Mouse (Mus musculus) CH12.LX (cell line): Measurements from ENCODE around the gene Ptprg. TPM values are rescaled to one million over a fixed set of nuclear protein-coding genes. Genes with fewer than 3 reads are reported as not detected.

ENCODE experiments used
- DNase-seq: peaks from one replicate; pipeline ENCODE4 v3.0.0-alpha.2; 2013; ENCODE audit errors: extremely low read depth
- H3K27ac ChIP-seq: 2 replicates; pipeline ENCODE4 v1.5.1; 2012; ENCODE audit warnings: low read depth, mild to moderate bottlenecking, control low read depth, moderate library complexity; ENCODE audit not compliant: insufficient read depth
- H3K27me3 ChIP-seq: replicated peaks from 2 replicates; pipeline ENCODE3; 2012; ENCODE audit warnings: inconsistent platforms
- H3K36me3 ChIP-seq, 2 experiments: replicated peaks in 1 of 2; 2 replicates each; pipeline versions ENCODE3 to v1.6.1; 2012; ENCODE audit warnings: inconsistent platforms in 1 of 2, low read length in 1 of 2, mild to moderate bottlenecking in 1 of 2, mixed read lengths in 1 of 2, moderate library complexity in 1 of 2; ENCODE audit not compliant: control insufficient read depth in 1 of 2, insufficient read depth in 1 of 2
- H3K4me1 ChIP-seq, 2 experiments: 2 replicates each; pipeline ENCODE4 v1.6.1; 2012; ENCODE audit warnings: inconsistent platforms in 1 of 2, moderate library complexity in 1 of 2; ENCODE audit not compliant: insufficient read depth in 2 of 2, control insufficient read depth in 1 of 2
- H3K4me2 ChIP-seq: 2 replicates; pipeline ENCODE4 v1.6.1; 2012; ENCODE audit warnings: low read depth, mild to moderate bottlenecking, control low read depth; ENCODE audit not compliant: poor library complexity, insufficient read depth, severe bottlenecking
- H3K4me3 ChIP-seq, 3 experiments: fragments of 150-350 bp in 1 of 3; sonication (generic) in 1 of 3; replicated peaks in 1 of 3; 2 replicates each; pipeline versions ENCODE3 to v1.5.1; 2011 to 2012; ENCODE audit warnings: low read depth in 2 of 3, low read length in 2 of 3, mild to moderate bottlenecking in 2 of 3, moderate library complexity in 2 of 3, control low read depth in 1 of 3, improper control_type of control experiment in 1 of 3, inconsistent platforms in 1 of 3, mixed read lengths in 1 of 3; ENCODE audit not compliant: poor library complexity in 1 of 3
- H3K79me2 ChIP-seq: replicated peaks from 2 replicates; pipeline ENCODE4 v1.6.1; 2012; ENCODE audit warnings: mild to moderate bottlenecking, moderate library complexity; ENCODE audit not compliant: control insufficient read depth, poor library complexity, insufficient read depth, severe bottlenecking; ENCODE audit errors: extremely low read depth
- H3K9ac ChIP-seq: 2 replicates; pipeline ENCODE4 v1.6.1; 2012; ENCODE audit warnings: low read depth, mild to moderate bottlenecking, control low read depth, moderate library complexity; ENCODE audit not compliant: insufficient read depth
- H3K9me3 ChIP-seq: replicated peaks from 2 replicates; pipeline ENCODE3; 2012; ENCODE audit warnings: low read length, inconsistent platforms, mixed read lengths
- BHLHE40 ChIP-seq: IDR thresholded peaks from 2 replicates; pipeline ENCODE4 v1.6.1; 2011; ENCODE audit warnings: mild to moderate bottlenecking, low read depth, low read length, improper control_type of control experiment
- ELF1 ChIP-seq: IDR thresholded peaks from 2 replicates; pipeline ENCODE4 v1.6.1; 2014; ENCODE audit warnings: low read depth, mild to moderate bottlenecking, inconsistent platforms, low read length, improper control_type of control experiment
- EP300 ChIP-seq: IDR thresholded peaks from 2 replicates; pipeline ENCODE4 v1.6.1; 2011; ENCODE audit warnings: low read length, improper control_type of control experiment
- ETS1 ChIP-seq: conservative IDR thresholded peaks from 2 replicates; pipeline ENCODE4 v1.6.1; 2012; ENCODE audit warnings: low read depth, mild to moderate bottlenecking, inconsistent platforms, low read length, improper control_type of control experiment, moderate library complexity
- IRF4 ChIP-seq: IDR thresholded peaks from 2 replicates; pipeline ENCODE4 v1.6.1; 2014; ENCODE audit warnings: low read depth, mild to moderate bottlenecking, inconsistent platforms, low read length, improper control_type of control experiment
- JUND ChIP-seq: conservative IDR thresholded peaks from 2 replicates; pipeline ENCODE4 v1.6.1; 2011; ENCODE audit warnings: low read depth, low read length, improper control_type of control experiment
- KAT2A ChIP-seq: IDR thresholded peaks from 2 replicates; pipeline ENCODE4 v1.6.1; 2012; ENCODE audit warnings: low read length, improper control_type of control experiment, inconsistent platforms; ENCODE audit not compliant: insufficient replicate concordance
- MYC ChIP-seq: IDR thresholded peaks from 2 replicates; pipeline ENCODE4 v1.6.1; 2011; ENCODE audit warnings: low read depth, mild to moderate bottlenecking, improper control_type of control experiment, low read length
- PAX5 ChIP-seq: IDR thresholded peaks from 2 replicates; pipeline ENCODE4 v1.6.1; 2012; ENCODE audit warnings: low read length, inconsistent platforms, mixed read lengths
- RCOR1 ChIP-seq: conservative IDR thresholded peaks from 2 replicates; pipeline ENCODE4 v1.6.1; 2012; ENCODE audit warnings: low read depth, mild to moderate bottlenecking, inconsistent platforms, low read length, improper control_type of control experiment
- TCF12 ChIP-seq: IDR thresholded peaks from 2 replicates; pipeline ENCODE4 v1.6.1; 2014; ENCODE audit warnings: low read depth, mild to moderate bottlenecking, inconsistent platforms, low read length, improper control_type of control experiment
- UBTF ChIP-seq: IDR thresholded peaks from 2 replicates; pipeline ENCODE4 v1.6.1; 2012; ENCODE audit warnings: low read depth, mild to moderate bottlenecking, inconsistent platforms, low read length, improper control_type of control experiment, moderate library complexity
- USF1 ChIP-seq: IDR thresholded peaks from 2 replicates; pipeline ENCODE4 v1.6.1; 2014; ENCODE audit warnings: low read depth, mild to moderate bottlenecking, inconsistent platforms, low read length, improper control_type of control experiment
- USF2 ChIP-seq: conservative IDR thresholded peaks from 2 replicates; pipeline ENCODE4 v1.6.1; 2011; ENCODE audit warnings: low read depth, low read length, improper control_type of control experiment
- ZKSCAN1 ChIP-seq: IDR thresholded peaks from 2 replicates; pipeline ENCODE4 v1.6.1; 2012; ENCODE audit warnings: low read depth, inconsistent platforms, low read length, improper control_type of control experiment, borderline replicate concordance
- ZMIZ1 ChIP-seq: IDR thresholded peaks from 2 replicates; pipeline ENCODE4 v1.6.1; 2012; ENCODE audit warnings: low read depth, mild to moderate bottlenecking, inconsistent platforms, low read length, improper control_type of control experiment
- ZNF384 ChIP-seq: IDR thresholded peaks from 2 replicates; pipeline ENCODE4 v1.6.1; 2012; ENCODE audit warnings: low read depth, low read length, improper control_type of control experiment, inconsistent platforms
- dilution Hi-C: fragments of 300-500 bp; cut with MboI; formaldehyde crosslinking; loops from 2 replicates; pipeline ENCODE4 v1.14.3; 2020; ENCODE audit warnings: low sequenced_read_pairs; ENCODE audit not compliant: extremely low pct_unique_long_range_greater_than_20kb, extremely low pct_ligation_motif_present
- in situ Hi-C: fragments of 300-500 bp; cut with MboI; formaldehyde crosslinking; loops from 3 replicates; pipeline ENCODE4 v1.14.3; 2019; ENCODE audit warnings: low sequenced_read_pairs, low pct_ligation_motif_present, low pct_unique_long_range_greater_than_20kb, mixed read lengths
- polyA plus RNA-seq: library from polyadenylated mRNA; unstranded; fragments of >175 nt; gene quantifications from 2 replicates; pipeline ENCODE4 v1.2.1, GENCODE M21; 2012; ENCODE audit warnings: low read depth; ENCODE audit not compliant: insufficient read length
- total RNA-seq, 2 experiments: library from RNA; depleted of rRNA; stranded (reverse); fragments of 300-350 nt in 1 of 2; fragments of >200 nt in 1 of 2; gene quantifications; 2 replicates each; pipeline ENCODE4 v1.2.3; 2012 to 2014

The Ptprg gene
- total and polyA plus RNA-seq, 3 experiments, result 0.08 TPM; not detected in 2

GRCm38 (mm10) chr14:12167651-12168050, 614.3 kb downstream of the Ptprg start:
- no peak overlapping the region for H3K4me3 ChIP-seq
- H3K36me3 ChIP-seq, result no peaks in the 10 kb centered on the region
- DNase-seq, result no peak
- no peaks in the 10 kb centered on the region for H3K27me3 ChIP-seq
- H3K9ac ChIP-seq, result no peak overlapping the region
- TF ChIP-seq ZNF384 (no peak), UBTF (no peak)
- TF ChIP-seq, all 38 proteins: peak for 0
- dilution Hi-C loops, result no loop called here
- Histone ChIP-seq H3K4me1 (peaks cover 0 to under 1% of the 10 kb centered on the region in 2 experiments; a peak in 1 of 4 replicates), H3K4me2 (no peak overlapping the region), H3K9me3 (no peaks in the 10 kb centered on the region), H3K27ac (no peak overlapping the region), H3K79me2 (no peaks in the 10 kb centered on the region)
- in situ Hi-C loops, result no loop called here

DNA sequence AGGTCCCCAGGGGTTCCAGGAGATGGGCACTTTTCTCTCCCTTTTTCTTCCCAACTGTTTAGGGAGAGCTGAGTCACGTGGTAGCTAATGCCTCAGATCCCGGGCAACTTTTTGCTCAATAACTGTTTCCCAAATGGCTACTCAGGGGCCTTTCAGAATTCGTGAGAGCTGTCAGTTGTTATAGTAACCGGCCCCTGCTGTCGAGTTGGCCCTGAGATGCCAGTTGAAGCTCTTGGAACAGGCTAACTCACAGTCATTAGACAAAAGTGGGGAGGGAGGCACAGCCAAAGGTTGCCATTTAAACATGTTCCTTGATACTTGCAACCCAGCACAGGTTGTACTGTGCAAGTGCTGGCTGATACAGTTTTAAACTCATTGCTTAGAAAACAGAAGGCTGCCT, 624.1 kb downstream of the Ptprg start:
- Histone ChIP-seq H3K4me1 (peaks cover 4 to 21% of the 10 kb centered on the region in 2 experiments), H3K27ac (no peak overlapping the region), H3K9ac (no peak overlapping the region), H3K4me2 (no peak overlapping the region), H3K4me3 (no peak overlapping the region), H3K9me3 (no peaks in the 10 kb centered on the region), H3K36me3 (no peaks in the 10 kb centered on the region), H3K27me3 (no peaks in the 10 kb centered on the region), H3K79me2 (no peaks in the 10 kb centered on the region)
- in situ Hi-C loops, result no loop called here
- DNase-seq, result no peak
- dilution Hi-C loops, result no loop called here
- TF ChIP-seq JUND (no peak), ZMIZ1 (no peak), RCOR1 (no peak), UBTF (no peak), KAT2A (no peak), ZKSCAN1 (no peak), USF2 (no peak), EP300 (no peak), BHLHE40 (no peak), PAX5 (no peak), MYC (no peak), ELF1 (no peak), ETS1 (no peak), IRF4 (no peak), TCF12 (no peak), USF1 (no peak)
